Mouse (Mus musculus) right cerebral cortex, postnatal 14 days (tissue): Measurements from ENCODE around the gene Nr1d1.
A peak's percentile ranks its signal among the peaks of the same experiment; 100 is the strongest.

Experiments
- DNase-seq: peaks from one replicate; pipeline ENCODE4 v3.0.0; 2022

Gene Nr1d1

DNA sequence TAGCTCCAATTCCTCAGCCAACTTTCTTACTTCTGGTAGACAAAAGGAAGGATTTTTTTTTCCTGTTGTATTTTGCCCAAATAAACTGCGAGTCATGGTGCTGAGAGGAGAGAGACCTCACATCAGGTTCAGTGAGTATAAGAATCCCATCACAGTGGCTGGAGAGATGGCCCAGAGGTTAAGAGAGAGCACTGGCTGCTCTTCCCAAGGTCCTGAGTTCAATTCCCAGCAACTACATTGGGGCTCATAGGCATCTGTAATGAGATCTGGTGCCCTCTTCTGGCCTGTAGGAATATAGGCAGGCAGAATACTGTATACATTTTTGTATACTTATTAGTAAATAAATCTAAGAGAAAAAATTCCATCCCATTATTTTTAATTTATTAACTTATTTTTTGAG is 12.6 kb upstream of the Nr1d1 start:
- no peak for DNase-seq

DNA sequence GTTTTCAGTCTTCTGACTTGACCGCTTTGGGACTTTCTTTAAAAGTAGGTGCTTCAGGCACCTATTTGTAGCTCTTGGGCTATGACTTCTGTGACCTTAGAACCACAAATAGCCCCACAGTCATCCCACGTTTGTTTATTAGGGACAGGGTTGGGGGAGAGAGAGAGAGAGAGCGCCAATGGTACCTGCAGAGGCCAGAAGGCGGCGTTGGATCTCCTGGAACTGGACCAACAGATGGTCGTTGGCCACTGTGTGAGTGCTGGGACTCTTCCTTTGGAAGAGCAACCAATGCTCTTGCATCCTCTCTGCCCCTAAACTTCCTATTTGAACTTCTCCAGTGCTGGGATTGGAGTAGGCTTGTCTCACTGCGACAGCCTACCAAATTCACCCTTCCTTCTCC is 12.1 kb upstream of the Nr1d1 start:
- no peak for DNase-seq

GRCm38 (mm10) chr11:98786359-98787214 is 11.5 kb upstream of the Nr1d1 start:
- peak; percentile 90 for DNase-seq

- peak; percentile 83 for DNase-seq
These were observed 10.7 kb upstream of the Nr1d1 start for GRCm38 (mm10) chr11:98785772-98786281.

DNA sequence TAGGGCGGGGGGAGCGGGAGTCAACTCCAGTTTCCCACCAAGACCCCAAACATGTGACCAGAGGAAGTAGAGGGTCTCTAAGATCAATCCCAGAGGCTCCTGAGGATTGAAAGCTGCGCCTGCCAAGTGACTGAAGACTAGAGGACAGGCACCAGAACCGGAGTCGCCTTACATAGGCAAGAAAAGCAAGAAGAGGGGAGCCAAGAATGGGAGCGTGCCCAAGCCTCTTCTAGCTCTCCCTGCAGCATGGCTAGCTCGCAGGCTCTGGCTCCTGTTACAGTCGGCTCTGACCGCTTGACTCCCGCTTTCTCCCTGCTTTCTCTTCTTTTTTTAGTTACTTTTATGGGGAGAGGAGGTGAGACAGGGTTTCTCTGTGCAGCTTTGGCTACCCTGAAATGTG is 10.1 kb upstream of the Nr1d1 start:
- DNase-seq, result no peak

- no peak for DNase-seq
These were observed 9.0 kb upstream of the Nr1d1 start for GRCm38 (mm10) chr11:98784139-98784538.

- peak; percentile 96 for DNase-seq
These were observed 8.1 kb upstream of the Nr1d1 start for GRCm38 (mm10) chr11:98783236-98783696.

GRCm38 (mm10) chr11:98782651-98783235 is 7.6 kb upstream of the Nr1d1 start:
- DNase-seq, result peak; percentile 42

DNA sequence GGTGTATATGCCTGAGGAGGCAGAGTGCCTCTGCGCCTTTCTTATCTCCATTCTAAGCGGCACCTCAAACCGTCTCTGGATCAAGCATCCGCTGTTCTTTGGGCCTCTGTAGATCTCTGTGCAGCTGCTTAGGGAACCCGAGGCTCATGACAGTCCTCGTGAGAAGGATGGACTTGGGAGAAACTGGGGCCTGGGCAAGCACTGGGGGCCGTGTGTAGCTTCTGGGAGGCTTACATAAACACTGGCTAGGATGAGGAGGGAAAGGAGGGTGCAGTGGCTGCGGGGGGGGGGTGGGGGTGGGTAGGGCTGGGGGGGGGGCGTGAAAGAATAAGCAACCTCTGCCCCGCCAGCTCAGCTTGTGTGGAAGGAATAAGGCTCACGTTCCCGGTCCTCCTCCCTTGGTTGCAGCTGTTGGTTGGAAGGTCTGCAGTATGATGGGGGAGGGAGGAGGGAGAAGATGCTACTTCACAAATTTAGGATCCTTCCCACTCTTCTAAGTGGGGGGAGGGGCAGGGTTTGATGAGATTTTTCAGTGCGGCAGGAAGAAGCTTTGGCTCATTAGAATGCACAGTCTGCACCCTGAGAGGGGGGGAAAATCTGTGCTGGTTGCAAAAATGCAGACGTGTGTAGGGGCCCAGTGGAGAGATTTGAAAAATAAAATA is 6.8 kb upstream of the Nr1d1 start:
- peak; percentile 75 for DNase-seq

GRCm38 (mm10) chr11:98777888-98778287 is 2.8 kb upstream of the Nr1d1 start:
- no peak for DNase-seq

GRCm38 (mm10) chr11:98776843-98777590 is 1.9 kb upstream of the Nr1d1 start:
- no peak for DNase-seq

DNA sequence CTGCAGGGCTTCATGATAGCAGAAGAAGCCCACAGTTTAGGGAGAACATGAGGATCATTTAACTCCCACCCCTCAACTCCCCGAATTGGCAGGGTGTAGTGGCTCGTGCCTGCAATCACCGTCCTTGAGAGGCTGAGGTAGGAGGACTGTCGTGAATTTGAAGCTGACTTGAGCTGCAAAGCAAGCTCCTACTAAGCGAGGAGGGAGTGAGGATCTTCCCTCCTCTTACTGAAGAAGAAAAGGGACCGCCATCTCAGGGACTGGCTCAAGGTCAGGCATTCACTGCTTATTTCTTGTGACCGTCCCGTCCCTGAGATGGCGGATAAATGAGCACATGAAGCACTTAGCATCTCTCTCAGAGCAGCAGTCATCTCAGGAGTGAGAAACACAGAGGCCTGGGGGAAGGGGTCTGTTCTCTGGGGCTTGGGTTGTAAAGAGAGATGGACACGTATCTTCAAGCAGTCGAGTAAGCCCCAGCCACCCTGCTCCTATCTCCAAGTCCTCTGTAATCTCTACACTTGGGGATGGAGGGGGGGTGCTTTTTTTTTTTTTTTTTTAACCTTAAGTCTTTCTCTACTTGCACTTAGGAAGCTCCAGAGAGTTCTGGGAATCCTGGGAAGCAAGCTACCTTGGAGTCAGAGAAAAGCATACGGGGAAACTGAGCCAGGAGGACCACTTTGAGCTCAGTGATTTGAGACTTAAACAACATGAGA is 1.1 kb upstream of the Nr1d1 start:
- DNase-seq, result no peak

DNA sequence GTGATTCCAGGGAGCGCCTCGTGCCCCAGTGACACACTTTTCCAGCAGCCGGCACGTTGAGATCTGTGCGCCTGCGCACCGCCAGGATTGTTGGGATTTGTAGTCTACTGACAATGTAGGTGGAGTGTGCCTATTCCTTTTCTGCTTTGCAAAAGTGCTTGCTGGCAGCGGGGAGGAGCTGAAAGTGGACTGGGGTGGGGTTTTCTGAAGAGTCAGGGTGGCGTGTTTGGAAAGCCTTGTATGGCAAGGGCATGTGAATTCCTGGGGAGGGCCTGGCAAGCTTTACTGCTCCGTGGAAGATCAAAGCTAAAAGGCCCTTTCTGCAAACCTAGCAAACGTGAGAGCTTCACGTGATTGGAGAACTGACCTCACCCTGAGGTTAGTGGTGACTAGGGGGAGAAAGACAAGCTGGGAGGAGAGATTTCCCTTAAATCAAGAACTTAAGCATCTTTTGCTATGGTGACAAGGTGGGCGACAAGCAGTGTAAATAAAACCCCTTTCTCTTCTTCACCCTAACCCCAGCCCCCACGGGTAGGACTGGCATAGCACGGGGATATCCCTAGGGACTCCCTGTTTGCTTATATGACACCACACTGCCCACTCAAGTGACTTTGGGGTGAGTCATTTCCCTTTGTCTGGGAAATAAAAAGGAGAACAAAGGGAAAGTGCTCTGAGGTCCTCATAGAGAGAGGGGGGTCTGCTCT is 367 bp upstream of the Nr1d1 start:
- peak; percentile 100 for DNase-seq

DNA sequence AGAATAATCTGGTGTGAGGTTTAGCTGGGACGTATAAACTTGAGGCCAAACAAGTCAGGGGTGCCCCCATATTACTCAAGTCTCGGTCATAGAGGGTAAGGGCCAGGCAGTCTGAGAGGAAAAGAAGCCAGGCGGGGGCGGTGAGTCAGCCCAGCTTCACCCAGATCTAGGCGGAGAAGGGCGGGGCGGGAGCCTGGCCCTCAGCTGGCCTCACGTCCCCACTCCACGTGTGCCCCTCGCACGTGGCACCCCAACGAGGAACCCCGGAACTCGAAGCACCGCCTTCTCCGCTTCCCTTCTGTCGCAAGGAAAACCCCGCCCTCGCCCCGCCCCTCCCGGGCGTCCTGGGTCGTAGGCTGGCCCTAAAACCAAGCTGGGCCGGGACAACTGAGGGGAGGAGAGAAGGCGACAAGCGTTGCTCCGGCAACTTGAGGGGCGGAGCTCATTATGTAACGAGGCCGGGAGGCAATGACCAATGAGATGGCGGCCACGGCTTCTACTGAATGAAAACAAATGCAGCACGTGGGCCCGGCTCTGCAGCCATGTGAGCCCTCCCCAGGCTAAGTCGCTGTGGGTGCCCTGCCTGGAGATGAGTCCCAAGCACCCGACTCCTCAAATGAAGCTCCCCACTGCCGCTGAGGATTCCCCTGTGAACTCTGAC is 1.4 kb downstream of the Nr1d1 start:
- DNase-seq, result peak; percentile 98

- DNase-seq, result peak; percentile 35
These were observed 2.4 kb downstream of the Nr1d1 start for GRCm38 (mm10) chr11:98772667-98773171.

DNA sequence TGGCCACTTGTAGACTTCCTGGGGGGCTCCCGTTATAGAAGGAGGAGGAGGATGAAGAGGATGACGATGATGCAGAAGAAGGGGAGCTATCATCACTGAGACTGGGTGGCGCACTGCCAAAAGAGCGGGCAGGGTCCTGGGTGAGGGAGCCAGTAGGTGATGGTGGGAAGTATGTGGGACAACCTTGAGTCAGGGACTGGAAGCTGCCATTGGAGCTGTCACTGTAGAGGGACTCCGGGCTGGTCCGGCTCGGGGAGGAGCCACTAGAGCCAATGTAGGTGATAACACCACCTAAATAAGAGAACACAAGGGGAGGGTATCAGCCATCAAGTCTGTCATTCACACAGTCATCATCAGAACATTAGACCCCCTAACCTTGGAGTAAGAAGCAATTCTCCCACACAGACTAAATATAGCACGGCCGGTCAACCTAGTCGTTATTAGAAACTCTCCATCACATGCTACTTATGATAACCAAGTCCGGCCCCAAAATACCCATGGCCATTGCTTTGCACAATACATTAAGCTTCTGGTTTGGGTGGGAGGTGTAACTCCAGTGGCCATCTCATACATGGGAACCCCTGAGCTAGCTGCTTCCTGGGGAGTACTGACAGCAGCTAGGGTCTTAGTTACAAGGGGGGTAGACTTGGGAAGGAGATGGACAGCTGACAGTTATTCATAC is 3.1 kb downstream of the Nr1d1 start:
- peak; percentile 64 for DNase-seq

GRCm38 (mm10) chr11:98771131-98771530 is 4.0 kb downstream of the Nr1d1 start:
- peak; percentile 20 for DNase-seq

DNA sequence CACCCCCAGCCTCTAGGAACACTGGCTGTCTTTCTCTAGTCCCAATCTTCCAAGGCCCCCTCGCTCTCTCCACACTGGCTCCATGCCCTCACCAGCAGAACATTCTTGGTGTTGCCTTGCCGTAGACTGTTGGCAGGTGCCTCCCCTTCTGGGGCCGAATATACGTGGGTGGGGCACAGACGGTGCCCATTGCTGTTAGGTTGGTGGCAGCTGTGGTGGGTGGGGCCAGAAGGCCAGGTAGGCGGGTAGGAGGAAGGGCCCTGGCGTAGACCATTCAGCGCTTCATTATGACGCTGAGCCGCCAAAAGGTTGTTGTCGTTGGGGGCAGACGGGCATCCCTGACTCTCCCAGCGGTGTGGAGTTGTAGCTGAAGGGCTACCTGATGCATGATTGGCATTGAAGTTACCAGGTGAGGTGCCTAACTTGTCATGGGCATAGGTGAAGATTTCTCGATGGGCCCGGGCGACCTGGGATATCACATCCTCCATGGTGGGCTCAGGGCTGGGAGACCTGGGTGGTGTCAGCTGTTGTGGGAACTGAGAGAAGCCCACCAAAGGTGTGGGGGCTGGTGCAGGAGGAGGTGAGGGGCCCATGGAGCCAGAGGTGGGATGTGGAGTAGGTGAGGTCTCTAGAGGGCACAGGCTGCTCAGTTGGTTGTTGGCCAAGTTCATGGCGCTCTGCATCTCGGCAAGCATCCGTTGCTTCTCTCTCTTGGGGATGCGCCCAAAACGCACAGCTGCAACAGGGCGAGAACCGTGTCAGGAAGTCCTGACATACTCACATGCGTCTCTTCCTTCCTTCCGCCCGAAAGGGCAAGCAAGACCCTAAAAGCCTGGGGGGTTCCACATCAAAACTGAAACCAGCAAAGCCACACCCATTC is 4.8 kb downstream of the Nr1d1 start:
- no peak for DNase-seq
